Mouse (Mus musculus) kidney, postnatal 0 days (tissue): Measurements from ENCODE around the gene Trpv4. TPM values are rescaled to one million over a fixed set of nuclear protein-coding genes. Genes with fewer than 3 reads are reported as not detected.

ENCODE experiments used
- ATAC-seq: fragments of 200-750 bp; cut with Nextera tagmentation; replicated peaks from 2 replicates; pipeline ENCODE4 v1.8.0; 2017; ENCODE audit warnings: low read depth, moderate number of reproducible peaks, moderate TSS enrichment, moderate library complexity; ENCODE audit not compliant: low FRiP score
- DNase-seq: peaks from one replicate; pipeline ENCODE4 v3.0.0-alpha.2; 2016; ENCODE audit warnings: low spot score
- H3K27ac ChIP-seq: fragments of 300-500 bp; sonication (generic); 2 replicates; pipeline ENCODE4 v1.5.1; 2014; ENCODE audit warnings: mild to moderate bottlenecking
- H3K27me3 ChIP-seq: fragments of 300-500 bp; sonication (generic); 2 replicates; pipeline ENCODE4 v1.6.1; 2014; ENCODE audit warnings: low read length, mixed read lengths; ENCODE audit not compliant: insufficient read depth
- H3K36me3 ChIP-seq: fragments of 300-500 bp; sonication (generic); 2 replicates; pipeline ENCODE4 v1.6.1; 2014; ENCODE audit warnings: low read length, mixed read lengths; ENCODE audit not compliant: insufficient read depth
- H3K4me1 ChIP-seq: fragments of 300-500 bp; sonication (generic); replicated peaks from 2 replicates; pipeline ENCODE4 v1.6.1; 2014; ENCODE audit warnings: antibody characterized with exemption, low read length, mixed read lengths; ENCODE audit not compliant: insufficient read depth
- H3K4me2 ChIP-seq: fragments of 300-500 bp; sonication (generic); 2 replicates; pipeline ENCODE4 v1.6.1; 2014; ENCODE audit warnings: mild to moderate bottlenecking, low read length, moderate library complexity, mixed read lengths
- H3K4me3 ChIP-seq: fragments of 300-500 bp; sonication (generic); replicated peaks from 2 replicates; pipeline ENCODE4 v1.5.1; 2014; ENCODE audit warnings: low read depth, low read length
- H3K9ac ChIP-seq: fragments of 300-500 bp; sonication (generic); 2 replicates; pipeline ENCODE4 v1.6.1; 2014; ENCODE audit warnings: low read depth, low read length
- H3K9me3 ChIP-seq: fragments of 300-500 bp; sonication (generic); replicated peaks from 2 replicates; pipeline ENCODE4 v1.6.1; 2016; ENCODE audit warnings: low read length, inconsistent platforms, mixed read lengths
- CTCF ChIP-seq: IDR thresholded peaks from 2 replicates; pipeline ENCODE4 v1.5.1; 2016; ENCODE audit warnings: antibody characterized with exemption, low read depth, mild to moderate bottlenecking, moderate library complexity
- WGBS: fragments of 180-500 bp; shearing (Covaris S2); extraction: QIAGEN DNeasy Blood & Tissue Kit; methylation state at CpG from one replicate; pipeline ENCODE4 v1.1.7; 2014; 5-methylcytosine and 5-hydroxymethylcytosine counted together
- polyA plus RNA-seq: library from polyadenylated mRNA; unstranded; fragments of >200 nt; fragmentation: Nextera tagmentation; extraction: Ambion mirVana; gene quantifications from 2 replicates; pipeline ENCODE4 v1.2.1, GENCODE M21; 2015

Trpv4 gene
- polyA plus RNA-seq, 1 experiment from 2014 or later: 31.3 TPM

GRCm38 (mm10) chr5:114579714-114580357, 78.4 kb downstream of the Trpv4 start:
- peaks cover 33% of the 10 kb centered on the region for H3K4me1 ChIP-seq
- 81% methylated on average over 8 of the region's 8 CpGs for WGBS
- no peak overlapping the region for H3K27ac ChIP-seq

GRCm38 (mm10) chr5:114578361-114578760, 79.9 kb downstream of the Trpv4 start:
- H3K27ac ChIP-seq: no peak overlapping the region
- no peak for TF ChIP-seq CTCF
- H3K9ac ChIP-seq: no peak overlapping the region
- peaks cover 32% of the 10 kb centered on the region; the same call in 1 of the 2 replicates for H3K4me1 ChIP-seq
- H3K4me3 ChIP-seq: no peak overlapping the region
- DNase-seq: no peak
- no peaks in the 10 kb centered on the region for H3K27me3 ChIP-seq
- H3K36me3 ChIP-seq: no peaks in the 10 kb centered on the region
- ATAC-seq: no peak
- no peak overlapping the region for H3K4me2 ChIP-seq
- H3K9me3 ChIP-seq: no peaks in the 10 kb centered on the region
- WGBS: 46% methylated on average over 20 of the region's 20 CpGs

More at GRCm38 (mm10) chr5:114579714-114580357, 78.4 kb downstream of the Trpv4 start:
- ATAC-seq (no peak), DNase-seq (no peak)
- Histone ChIP-seq H3K36me3 (no peaks in the 10 kb centered on the region), H3K4me3 (no peak overlapping the region), H3K4me2 (no peak overlapping the region), H3K9ac (no peak overlapping the region), H3K27me3 (no peaks in the 10 kb centered on the region), H3K9me3 (no peaks in the 10 kb centered on the region)
- no peak for TF ChIP-seq CTCF

GRCm38 (mm10) chr5:114575986-114576605, 82.1 kb downstream of the Trpv4 start:
- no peak overlapping the region for H3K4me2 ChIP-seq
- H3K9ac ChIP-seq: no peak overlapping the region
- 75% methylated on average over 16 of the region's 16 CpGs for WGBS
- no peak overlapping the region for H3K27ac ChIP-seq
- DNase-seq (no peak), ATAC-seq (no peak)
- no peaks in the 10 kb centered on the region for H3K27me3 ChIP-seq
- H3K4me1 ChIP-seq: peaks cover 39% of the 10 kb centered on the region; the same call in 1 of the 2 replicates
- no peak for TF ChIP-seq CTCF
- no peak overlapping the region for H3K4me3 ChIP-seq
- H3K9me3 ChIP-seq: no peaks in the 10 kb centered on the region
- no peaks in the 10 kb centered on the region for H3K36me3 ChIP-seq

- 73% methylated on average over 7 of the region's 7 CpGs for WGBS
Observed at GRCm38 (mm10) chr5:114575530-114575929, 82.7 kb downstream of the Trpv4 start.

GRCm38 (mm10) chr5:114575010-114575409, 83.2 kb downstream of the Trpv4 start:
- Histone ChIP-seq H3K4me1 (peaks cover 41% of the 10 kb centered on the region; the same call in 1 of the 2 replicates), H3K27me3 (no peaks in the 10 kb centered on the region), H3K9me3 (no peaks in the 10 kb centered on the region), H3K27ac (no peak overlapping the region), H3K36me3 (no peaks in the 10 kb centered on the region), H3K4me2 (peak overlapping the region; percentile 0; the same call in 1 of the 2 replicates), H3K4me3 (no peak overlapping the region), H3K9ac (no peak overlapping the region)
- no peak for DNase-seq
- no peak for TF ChIP-seq CTCF
- whole genome bisulfite sequencing: 39% methylated on average over 11 of the region's 11 CpGs
- no peak for ATAC-seq

More at GRCm38 (mm10) chr5:114575530-114575929, 82.7 kb downstream of the Trpv4 start:
- H3K4me2 ChIP-seq: 0 out of 2 replicates have a peak overlapping the region, but pooled peaks have one; percentile 0
- H3K36me3 ChIP-seq: no peaks in the 10 kb centered on the region
- H3K27ac ChIP-seq: no peak overlapping the region
- H3K4me1 ChIP-seq: peaks cover 38% of the 10 kb centered on the region; the same call in 1 of the 2 replicates
- TF ChIP-seq CTCF: no peak
- ATAC-seq (no peak), DNase-seq (no peak)
- H3K27me3 ChIP-seq: no peaks in the 10 kb centered on the region
- H3K9ac ChIP-seq: no peak overlapping the region
- H3K9me3 ChIP-seq: no peaks in the 10 kb centered on the region
- H3K4me3 ChIP-seq: no peak overlapping the region

- WGBS: 46% methylated on average over 12 of the region's 12 CpGs
- no peak for DNase-seq
- peak overlapping the region; percentile 64 for H3K27ac ChIP-seq
Observed at GRCm38 (mm10) chr5:114573920-114574628, 84.1 kb downstream of the Trpv4 start.

More at GRCm38 (mm10) chr5:114573920-114574628, 84.1 kb downstream of the Trpv4 start:
- H3K4me1 ChIP-seq: peaks cover 42% of the 10 kb centered on the region; the same call in 1 of the 2 replicates
- H3K36me3 ChIP-seq: no peaks in the 10 kb centered on the region
- no peak overlapping the region; the same call in 1 of the 2 replicates for H3K4me2 ChIP-seq
- H3K9ac ChIP-seq: no peak overlapping the region
- H3K27me3 ChIP-seq: no peaks in the 10 kb centered on the region
- no peak overlapping the region for H3K4me3 ChIP-seq
- H3K9me3 ChIP-seq: no peaks in the 10 kb centered on the region
- TF ChIP-seq CTCF: no peak
- no peak for ATAC-seq
